Mouse (Mus musculus) gonadal fat pad, adult 2 months (tissue): Measurements from ENCODE around the gene Uap1l1. TPM values are rescaled to one million over a fixed set of nuclear protein-coding genes. Genes with fewer than 3 reads are reported as not detected.

Experiments used
- DNase-seq: peaks from one replicate; pipeline ENCODE4 v3.0.0-alpha.2; 2012; ENCODE audit warnings: low read depth
- polyA plus RNA-seq: library from polyadenylated mRNA; depleted of rRNA; stranded (reverse); fragments of >200 nt; gene quantifications from 2 replicates; pipeline ENCODE4 v1.2.3, GENCODE M21; 2012; rRNA removed

Uap1l1 gene
- polyA plus RNA-seq, 1 experiment: 38.0 TPM

- no peak for DNase-seq
Observed at GRCm38 (mm10) chr2:25318119-25318966, 47.1 kb downstream of the Uap1l1 start.

GRCm38 (mm10) chr2:25311491-25311891 is 54.0 kb downstream of the Uap1l1 start:
- no peak for DNase-seq

GRCm38 (mm10) chr2:25310969-25311368 is 54.5 kb downstream of the Uap1l1 start:
- no peak for DNase-seq

GRCm38 (mm10) chr2:25310180-25310579 is 55.3 kb downstream of the Uap1l1 start:
- no peak for DNase-seq

Other genes starting within 250 kb of the Uap1l1 start
- gene Nrarp, start 184.9 kb downstream of the Uap1l1 start, polyA plus RNA-seq: 16.6 and 20.4 TPM in 2 replicates
- 41.2 and 42.5 TPM in 2 replicates for gene Tor4a, start 168.8 kb downstream of the Uap1l1 start, polyA plus RNA-seq
- 57.5 and 77.6 TPM in 2 replicates for gene Nelfb, start 154.2 kb downstream of the Uap1l1 start, polyA plus RNA-seq
- 0.74 and 0.93 TPM in 2 replicates for gene Stpg3, start 151.0 kb downstream of the Uap1l1 start, polyA plus RNA-seq
- 1.8 and 3.4 TPM in 2 replicates for gene Fam166a, start 146.9 kb downstream of the Uap1l1 start, polyA plus RNA-seq
- gene Tubb4b, start 141.0 kb downstream of the Uap1l1 start, polyA plus RNA-seq: 468 and 584 TPM in 2 replicates
- gene Slc34a3, start 131.3 kb downstream of the Uap1l1 start, polyA plus RNA-seq: not detected in 2 replicates
- 0.04 and 0.09 TPM in 2 replicates for gene Rnf224, start 128.9 kb downstream of the Uap1l1 start, polyA plus RNA-seq
- 9.0 and 13.9 TPM in 2 replicates for gene Rnf208, start 123.4 kb downstream of the Uap1l1 start, polyA plus RNA-seq
- gene Cysrt1, start 123.2 kb downstream of the Uap1l1 start, polyA plus RNA-seq: 0.19 and 0.59 TPM in 2 replicates
- 23.2 and 23.7 TPM in 2 replicates for gene AL732309.1, start 118.8 kb downstream of the Uap1l1 start, polyA plus RNA-seq
- gene Tmem203, start 110.2 kb downstream of the Uap1l1 start, polyA plus RNA-seq: 63.3 and 66.2 TPM in 2 replicates
- 11.4 and 20.5 TPM in 2 replicates for gene Tprn, start 103.1 kb downstream of the Uap1l1 start, polyA plus RNA-seq
- gene Ssna1, start 93.2 kb downstream of the Uap1l1 start, polyA plus RNA-seq: 44.6 and 56.3 TPM in 2 replicates
- gene Anapc2, start 93.2 kb downstream of the Uap1l1 start, polyA plus RNA-seq: 119 and 122 TPM in 2 replicates
- gene Tmem210, start 77.5 kb downstream of the Uap1l1 start, polyA plus RNA-seq: 1.4 and 2.0 TPM in 2 replicates
- 5.1 and 7.0 TPM in 2 replicates for gene Lrrc26, start 75.8 kb downstream of the Uap1l1 start, polyA plus RNA-seq
- 0.12 and 0.15 TPM in 2 replicates for gene Grin1, start 46.5 kb downstream of the Uap1l1 start, polyA plus RNA-seq
- 11.2 and 25.1 TPM in 2 replicates for gene Man1b1, start 33.3 kb downstream of the Uap1l1 start, polyA plus RNA-seq
- 18.1 and 28.0 TPM in 2 replicates for gene Dpp7, start 9.3 kb downstream of the Uap1l1 start, polyA plus RNA-seq
- 3.0 and 4.3 TPM in 2 replicates for gene Sapcd2, start 6.6 kb upstream of the Uap1l1 start, polyA plus RNA-seq
- 64.7 and 75.2 TPM in 2 replicates for gene Entpd2, start 30.2 kb upstream of the Uap1l1 start, polyA plus RNA-seq
- gene Npdc1, start 33.7 kb upstream of the Uap1l1 start, polyA plus RNA-seq: 140 and 154 TPM in 2 replicates
- gene Fut7, start 57.6 kb upstream of the Uap1l1 start, polyA plus RNA-seq: 0.47 and 0.57 TPM in 2 replicates
- gene Abca2, start 63.0 kb upstream of the Uap1l1 start, polyA plus RNA-seq: 187 and 437 TPM in 2 replicates
- 103 and 188 TPM in 2 replicates for gene Clic3, start 91.2 kb upstream of the Uap1l1 start, polyA plus RNA-seq
- gene Paxx, start 95.4 kb upstream of the Uap1l1 start, polyA plus RNA-seq: 124 and 139 TPM in 2 replicates
- gene Ptgds, start 104.4 kb upstream of the Uap1l1 start, polyA plus RNA-seq: 1,300 and 1,863 TPM in 2 replicates
- gene Lcn12, start 128.2 kb upstream of the Uap1l1 start, polyA plus RNA-seq: 234 and 311 TPM in 2 replicates
- gene Fbxw5, start 135.1 kb upstream of the Uap1l1 start, polyA plus RNA-seq: 19.2 and 54.8 TPM in 2 replicates
- 15.1 and 15.8 TPM in 2 replicates for gene C8g, start 136.0 kb upstream of the Uap1l1 start, polyA plus RNA-seq
- 13.7 and 17.0 TPM in 2 replicates for gene Traf2, start 181.3 kb upstream of the Uap1l1 start, polyA plus RNA-seq
- 115 and 139 TPM in 2 replicates for gene Edf1, start 192.2 kb upstream of the Uap1l1 start, polyA plus RNA-seq
- 8.0 and 13.4 TPM in 2 replicates for gene Mamdc4, start 209.2 kb upstream of the Uap1l1 start, polyA plus RNA-seq
- gene Phpt1, start 209.5 kb upstream of the Uap1l1 start, polyA plus RNA-seq: 57.5 and 83.3 TPM in 2 replicates
- gene Ajm1, start 216.1 kb upstream of the Uap1l1 start, polyA plus RNA-seq: 1.4 and 2.0 TPM in 2 replicates
- gene Rabl6, start 242.8 kb upstream of the Uap1l1 start, polyA plus RNA-seq: 58.5 and 65.8 TPM in 2 replicates